Mouse (Mus musculus): Measurements from ENCODE around the gene Cdsn. TPM values are rescaled to one million over a fixed set of nuclear protein-coding genes. Genes with fewer than 3 reads are reported as not detected.

Gene Cdsn
- total and polyA plus RNA-seq, 3 experiments = 0.08 to 0.79 TPM; not detected in 1

GRCm38 (mm10) chr17:35556812-35557211 lies 4.9 kb downstream of the Cdsn start:
- Histone ChIP-seq H3K9me3 (replicated peaks; ENCODE audit: insufficient read depth, low read length) (no peaks in the 10 kb centered on the region), H3K9ac (ENCODE audit: control insufficient read depth, low read depth, low read length, poor library complexity, severe bottlenecking) (no peak overlapping the region), H3K27me3 (ENCODE audit: control insufficient read depth in 1 of 2, insufficient read depth in 2 of 2, low read length in 2 of 2) (no peaks in the 10 kb centered on the region; a peak in 1 of 4 replicates), H3K27ac (ENCODE audit: control insufficient read depth, low read depth, low read length) (no peak overlapping the region), H3K4me3 (ENCODE audit: control insufficient read depth in 1 of 2, insufficient read depth in 1 of 2, low read depth in 2 of 2, low read length in 2 of 2) (no peak overlapping the region), H3K4me1 (ENCODE audit: control insufficient read depth in 1 of 2, insufficient read depth in 2 of 2, low read length in 2 of 2) (peaks cover 0 to 6% of the 10 kb centered on the region in 2 experiments; a peak in 1 of 4 replicates), H3K79me2 (ENCODE audit: control insufficient read depth, insufficient read depth, low read length, poor library complexity) (no peaks in the 10 kb centered on the region), H3K36me3 (ENCODE audit: control insufficient read depth in 1 of 2, insufficient read depth in 2 of 2, low read length in 2 of 2) (no peaks in the 10 kb centered on the region)
- TF ChIP-seq USF1 (IDR thresholded peaks at IDR 0.05; ENCODE audit: low read depth, low read length) (no peak), CTCF (IDR thresholded peaks at IDR 0.05 in 2 of 3, conservative IDR thresholded peaks at IDR 0.05 in 1 of 3; ENCODE audit: control insufficient read depth in 1 of 3, insufficient read depth in 1 of 3, low read depth in 2 of 3, low read length in 3 of 3, poor library complexity in 1 of 3, severe bottlenecking in 1 of 3) (peak; percentile 64 to 92 (median 81)), POLR2AphosphoS5 (IDR thresholded peaks at IDR 0.05; ENCODE audit: borderline replicate concordance, low read depth, low read length) (no peak), RCOR1 (IDR thresholded peaks at IDR 0.05; ENCODE audit: low read depth, low read length) (no peak)
- DNase-seq (ENCODE audit: low read depth, low spot score) = peak; percentile 56

GRCm38 (mm10) chr17:35557351-35557750 lies 5.4 kb downstream of the Cdsn start:
- no peaks in the 10 kb centered on the region; a peak in 2 of 4 replicates for H3K27me3 ChIP-seq (ENCODE audit: control insufficient read depth in 1 of 2, insufficient read depth in 2 of 2, low read length in 2 of 2)
- peaks cover 0 to 6% of the 10 kb centered on the region in 2 experiments; a peak in 1 of 4 replicates for H3K4me1 ChIP-seq (ENCODE audit: control insufficient read depth in 1 of 2, insufficient read depth in 2 of 2, low read length in 2 of 2)
- no peak overlapping the region for H3K9ac ChIP-seq (ENCODE audit: control insufficient read depth, low read depth, low read length, poor library complexity, severe bottlenecking)
- H3K4me3 ChIP-seq (ENCODE audit: control insufficient read depth in 1 of 2, insufficient read depth in 1 of 2, low read depth in 2 of 2, low read length in 2 of 2) = no peak overlapping the region
- no peaks in the 10 kb centered on the region for H3K79me2 ChIP-seq (ENCODE audit: control insufficient read depth, insufficient read depth, low read length, poor library complexity)
- H3K9me3 ChIP-seq (replicated peaks; ENCODE audit: insufficient read depth, low read length) = no peaks in the 10 kb centered on the region
- no peak for TF ChIP-seq SIN3A (IDR thresholded peaks at IDR 0.05; ENCODE audit: low read length)
- no peak for DNase-seq (ENCODE audit: low read depth, low spot score)
- H3K27ac ChIP-seq (ENCODE audit: control insufficient read depth, low read depth, low read length) = no peak overlapping the region
- no peaks in the 10 kb centered on the region for H3K36me3 ChIP-seq (ENCODE audit: control insufficient read depth in 1 of 2, insufficient read depth in 2 of 2, low read length in 2 of 2)

DNA sequence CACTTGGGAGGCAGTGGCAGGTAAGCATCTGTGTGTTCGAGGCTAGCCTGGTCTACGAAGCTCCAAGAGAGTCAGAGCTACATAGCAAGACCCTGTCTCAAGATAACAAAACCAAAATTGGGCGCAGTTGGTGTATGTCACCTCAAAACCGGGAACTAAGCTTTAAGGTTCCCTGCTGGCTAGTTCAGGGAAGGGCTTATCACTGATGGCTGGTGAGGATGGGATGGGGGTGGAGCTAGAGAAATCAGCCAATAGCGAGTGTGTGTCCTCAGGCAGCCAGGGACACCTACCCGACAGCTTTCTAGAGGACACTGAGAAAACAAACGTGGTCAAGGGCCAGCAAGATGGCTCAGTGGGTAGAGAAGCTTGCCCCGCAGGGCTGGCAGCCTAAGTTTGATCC lies 6.3 kb downstream of the Cdsn start:
- Histone ChIP-seq H3K9ac (ENCODE audit: control insufficient read depth, low read depth, low read length, poor library complexity, severe bottlenecking) (no peak overlapping the region), H3K4me3 (ENCODE audit: control insufficient read depth in 1 of 2, insufficient read depth in 1 of 2, low read depth in 2 of 2, low read length in 2 of 2) (no peak overlapping the region), H3K79me2 (ENCODE audit: control insufficient read depth, insufficient read depth, low read length, poor library complexity) (no peaks in the 10 kb centered on the region), H3K36me3 (ENCODE audit: control insufficient read depth in 1 of 2, insufficient read depth in 2 of 2, low read length in 2 of 2) (no peaks in the 10 kb centered on the region), H3K27me3 (ENCODE audit: control insufficient read depth in 1 of 2, insufficient read depth in 2 of 2, low read length in 2 of 2) (no peaks in the 10 kb centered on the region; a peak in 2 of 4 replicates), H3K9me3 (replicated peaks; ENCODE audit: insufficient read depth, low read length) (no peaks in the 10 kb centered on the region), H3K27ac (ENCODE audit: control insufficient read depth, low read depth, low read length) (no peak overlapping the region), H3K4me1 (ENCODE audit: control insufficient read depth in 1 of 2, insufficient read depth in 2 of 2, low read length in 2 of 2) (peaks cover 0 to 6% of the 10 kb centered on the region in 2 experiments; a peak in 1 of 4 replicates)
- peak; percentile 42 for DNase-seq (ENCODE audit: low read depth, low spot score)
- TF ChIP-seq USF2 (IDR thresholded peaks at IDR 0.05; ENCODE audit: borderline replicate concordance in 1 of 2, insufficient read depth in 1 of 2, low read depth in 1 of 2, low read length in 2 of 2) (no peak), ELF1 (IDR thresholded peaks at IDR 0.05; ENCODE audit: low read depth, low read length) (no peak), MYC (IDR thresholded peaks at IDR 0.05; ENCODE audit: low read depth, low read length) (no peak), CHD2 (IDR thresholded peaks at IDR 0.05; ENCODE audit: low read length) (no peak), TBP (IDR thresholded peaks at IDR 0.05; ENCODE audit: low read depth, low read length) (no peak), ZNF384 (IDR thresholded peaks at IDR 0.05; ENCODE audit: low read depth, low read length) (no peak), MAFK (IDR thresholded peaks at IDR 0.05; ENCODE audit: borderline replicate concordance, low read depth, low read length) (no peak), POLR2A (IDR thresholded peaks at IDR 0.05; ENCODE audit: control insufficient read depth in 1 of 2, insufficient read depth in 1 of 2, low read depth in 1 of 2, low read length in 2 of 2, poor library complexity in 1 of 2) (no peak), SIN3A (IDR thresholded peaks at IDR 0.05; ENCODE audit: low read length) (no peak)

Measured in MEL (cell line).